Mouse (Mus musculus) cerebellum, adult 2 months (tissue): ENCODE results near the gene Slc36a2.

Experiments used
- CTCF ChIP-seq: fragments of 200-500 bp; IDR thresholded peaks from 2 replicates; pipeline ENCODE4 v1.5.1; 2011; ENCODE audit warnings: low read depth, mild to moderate bottlenecking, control low read depth, low read length, moderate library complexity, borderline replicate concordance; ENCODE audit not compliant: insufficient read depth
- POLR2A ChIP-seq: fragments of 200-500 bp; IDR thresholded peaks from 2 replicates; pipeline ENCODE4 v1.6.1; 2011; ENCODE audit warnings: low read length, control low read depth, borderline replicate concordance; ENCODE audit not compliant: insufficient read depth

DNA sequence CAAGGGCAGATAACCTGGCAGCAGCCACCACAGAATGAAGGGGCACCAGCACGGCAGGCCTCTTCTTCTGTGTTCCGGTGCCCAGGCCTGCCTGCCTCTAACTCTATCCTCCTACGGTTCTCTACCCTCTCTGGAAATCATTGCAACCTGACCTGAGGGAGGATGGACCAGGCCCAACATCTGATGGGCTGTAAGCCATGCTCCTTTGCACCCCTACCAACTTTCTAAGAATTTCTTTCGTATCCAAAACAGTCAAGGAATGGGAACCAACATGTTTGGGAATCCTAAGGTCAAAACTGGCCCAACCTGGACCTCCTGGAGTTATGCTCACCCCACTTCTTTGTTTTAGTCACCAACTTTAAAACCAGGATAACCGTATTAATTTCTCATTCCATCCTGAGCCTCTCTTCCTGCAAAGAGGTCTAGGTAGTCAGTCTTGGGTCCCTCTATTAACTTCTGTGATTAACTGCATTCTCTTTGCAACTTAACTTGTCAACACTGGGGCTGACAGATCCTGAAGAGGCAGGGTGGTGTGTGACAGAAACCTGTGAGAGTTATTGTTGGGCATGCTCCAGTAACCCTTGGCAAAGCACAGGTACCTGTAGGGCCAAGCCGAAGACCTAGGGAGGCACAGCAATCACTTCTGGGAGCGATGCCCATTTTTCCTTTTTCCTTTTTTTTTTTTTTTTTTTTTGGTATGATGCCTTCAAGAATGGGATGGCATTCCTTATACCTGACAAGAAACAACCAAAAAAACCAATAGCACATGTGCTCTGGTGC lies 75.2 kb downstream of the Slc36a2 start:
- TF ChIP-seq CTCF: no peak
- TF ChIP-seq POLR2A: no peak
